Mouse (Mus musculus): ENCODE results near the gene Cpne5. TPM values are rescaled to one million over a fixed set of nuclear protein-coding genes. Genes with fewer than 3 reads are reported as not detected.

Cpne5 gene
- polyA plus RNA-seq, 1 experiment from 2014 or later = 8.2 TPM

DNA sequence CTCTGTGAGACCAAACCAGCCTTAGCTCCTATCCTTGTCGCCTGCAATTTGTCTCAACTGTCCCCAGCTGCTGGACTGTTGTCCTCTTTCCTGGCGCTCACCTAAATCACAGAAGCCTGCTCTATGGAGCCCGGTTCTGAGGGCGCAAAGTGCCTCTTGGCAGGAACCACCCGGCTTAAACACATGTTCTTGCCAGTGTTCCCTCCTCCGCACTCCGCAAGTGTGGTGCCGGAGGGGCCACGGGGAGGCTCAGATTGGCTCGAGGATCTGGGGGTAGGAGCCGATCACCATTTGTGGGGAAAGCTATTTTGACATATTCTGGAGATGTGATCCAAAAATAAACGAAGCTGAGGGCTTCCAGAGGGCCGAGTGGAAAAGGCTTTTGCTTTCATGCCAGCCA lies 9.9 kb upstream of the Cpne5 start:
- 64% methylated on average over 13 of the region's 13 CpGs for WGBS
- Histone ChIP-seq H3K9ac (replicated peaks; ENCODE audit: low read length) (no peak overlapping the region), H3K4me3 (ENCODE audit: low read length) (no peak overlapping the region), H3K27ac (ENCODE audit: low read length) (no peak overlapping the region), H3K36me3 (ENCODE audit: insufficient read depth, low read length) (peaks cover 24% of the 10 kb centered on the region), H3K4me2 (replicated peaks; ENCODE audit: low read depth, low read length) (no peak overlapping the region), H3K27me3 (ENCODE audit: insufficient read depth, low read length) (no peaks in the 10 kb centered on the region), H3K4me1 (ENCODE audit: insufficient read depth, low read length) (peaks cover 29% of the 10 kb centered on the region), H3K9me3 (ENCODE audit: low read length) (no peaks in the 10 kb centered on the region)
- no peak for ATAC-seq (ENCODE audit: low FRiP score, low TSS enrichment)

DNA sequence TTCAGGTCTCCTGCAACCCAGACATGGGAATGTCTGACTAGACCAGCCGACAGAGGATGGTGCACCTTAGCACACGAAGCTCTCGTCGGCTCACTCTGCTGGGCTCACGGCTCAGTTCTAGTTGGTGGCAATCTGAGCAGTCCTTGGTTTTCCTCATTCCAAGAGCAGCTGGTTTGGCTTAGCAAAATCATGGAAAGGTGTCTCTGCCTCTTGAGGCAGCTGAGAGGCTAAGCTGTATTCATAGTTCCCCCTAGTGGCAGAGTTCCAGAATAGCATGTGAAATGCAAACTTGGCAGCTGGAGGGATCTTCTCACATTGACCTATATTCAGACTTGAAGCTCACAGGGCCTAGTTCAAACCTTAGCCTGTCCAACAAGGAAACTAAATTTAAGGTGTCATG lies 8.6 kb upstream of the Cpne5 start:
- no peak overlapping the region for H3K4me3 ChIP-seq (ENCODE audit: low read length)
- ATAC-seq (ENCODE audit: low FRiP score, low TSS enrichment) = peak; percentile 25; the same call in 1 of the 2 replicates
- no peaks in the 10 kb centered on the region for H3K27me3 ChIP-seq (ENCODE audit: insufficient read depth, low read length)
- H3K9me3 ChIP-seq (ENCODE audit: low read length) = no peaks in the 10 kb centered on the region
- H3K4me2 ChIP-seq (replicated peaks; ENCODE audit: low read depth, low read length) = no peak overlapping the region
- no peak overlapping the region for H3K9ac ChIP-seq (replicated peaks; ENCODE audit: low read length)
- H3K36me3 ChIP-seq (ENCODE audit: insufficient read depth, low read length) = peaks cover 15% of the 10 kb centered on the region
- 16% methylated on average over 5 of the region's 5 CpGs for WGBS
- no peak overlapping the region for H3K27ac ChIP-seq (ENCODE audit: low read length)
- peaks cover 21% of the 10 kb centered on the region; the same call in 1 of the 2 replicates for H3K4me1 ChIP-seq (ENCODE audit: insufficient read depth, low read length)

DNA sequence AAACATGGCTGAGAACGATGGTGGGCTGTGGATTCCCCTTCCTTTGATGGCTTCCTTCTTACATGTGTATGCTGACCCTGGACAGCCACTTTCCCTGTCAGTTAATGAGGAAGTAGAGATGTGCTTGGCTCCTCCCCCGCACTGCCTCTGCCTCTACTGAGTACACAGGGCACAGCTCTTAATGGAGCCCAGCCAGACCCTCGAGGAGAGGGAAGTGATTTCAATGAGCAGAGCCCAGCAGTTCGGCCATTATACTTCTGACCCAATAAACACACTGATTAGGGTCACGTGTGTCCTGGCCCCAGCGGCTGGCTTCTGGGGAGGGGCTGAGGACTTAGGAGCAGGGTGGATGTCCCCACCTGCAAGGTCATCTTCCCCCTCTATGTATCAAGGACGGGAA lies 7.8 kb upstream of the Cpne5 start:
- no peak overlapping the region for H3K4me3 ChIP-seq (ENCODE audit: low read length)
- H3K4me1 ChIP-seq (ENCODE audit: insufficient read depth, low read length) = peaks cover 21% of the 10 kb centered on the region; the same call in 1 of the 2 replicates
- peaks cover 9% of the 10 kb centered on the region for H3K36me3 ChIP-seq (ENCODE audit: insufficient read depth, low read length)
- no peak overlapping the region for H3K27ac ChIP-seq (ENCODE audit: low read length)
- H3K27me3 ChIP-seq (ENCODE audit: insufficient read depth, low read length) = no peaks in the 10 kb centered on the region
- H3K9me3 ChIP-seq (ENCODE audit: low read length) = no peaks in the 10 kb centered on the region
- no peak overlapping the region for H3K9ac ChIP-seq (replicated peaks; ENCODE audit: low read length)
- H3K4me2 ChIP-seq (replicated peaks; ENCODE audit: low read depth, low read length) = no peak overlapping the region
- ATAC-seq (ENCODE audit: low FRiP score, low TSS enrichment) = no peak
- WGBS = 35% methylated on average over 7 of the region's 7 CpGs

DNA sequence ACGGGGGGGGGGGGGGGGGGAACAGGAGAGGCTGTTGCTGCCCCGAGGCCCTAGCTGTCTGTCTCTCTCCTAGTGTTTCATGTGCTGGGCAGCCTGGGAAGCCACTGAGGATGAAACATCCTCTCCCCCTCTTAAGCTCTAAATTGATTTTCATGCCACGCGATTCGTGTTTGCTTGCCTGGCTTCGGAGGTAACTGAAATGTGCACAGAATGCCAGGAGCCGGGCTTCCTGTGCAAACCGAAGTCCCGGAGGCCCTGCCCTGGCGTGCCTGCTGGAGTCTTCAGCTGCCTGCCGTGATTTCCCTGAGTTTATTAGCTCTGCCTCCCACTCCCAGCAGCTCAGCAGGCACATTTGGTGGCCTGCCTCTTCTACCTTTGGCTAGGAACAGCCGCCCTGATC lies 6.9 kb upstream of the Cpne5 start:
- no peak overlapping the region for H3K27ac ChIP-seq (ENCODE audit: low read length)
- H3K4me1 ChIP-seq (ENCODE audit: insufficient read depth, low read length) = peaks cover 21% of the 10 kb centered on the region; the same call in 1 of the 2 replicates
- no peak for ATAC-seq (ENCODE audit: low FRiP score, low TSS enrichment)
- H3K36me3 ChIP-seq (ENCODE audit: insufficient read depth, low read length) = peaks cover 2% of the 10 kb centered on the region
- H3K9me3 ChIP-seq (ENCODE audit: low read length) = no peaks in the 10 kb centered on the region
- no peak overlapping the region for H3K4me2 ChIP-seq (replicated peaks; ENCODE audit: low read depth, low read length)
- H3K27me3 ChIP-seq (ENCODE audit: insufficient read depth, low read length) = no peaks in the 10 kb centered on the region
- no peak overlapping the region for H3K4me3 ChIP-seq (ENCODE audit: low read length)
- no peak overlapping the region for H3K9ac ChIP-seq (replicated peaks; ENCODE audit: low read length)
- WGBS = 9% methylated on average over 11 of the region's 12 CpGs

DNA sequence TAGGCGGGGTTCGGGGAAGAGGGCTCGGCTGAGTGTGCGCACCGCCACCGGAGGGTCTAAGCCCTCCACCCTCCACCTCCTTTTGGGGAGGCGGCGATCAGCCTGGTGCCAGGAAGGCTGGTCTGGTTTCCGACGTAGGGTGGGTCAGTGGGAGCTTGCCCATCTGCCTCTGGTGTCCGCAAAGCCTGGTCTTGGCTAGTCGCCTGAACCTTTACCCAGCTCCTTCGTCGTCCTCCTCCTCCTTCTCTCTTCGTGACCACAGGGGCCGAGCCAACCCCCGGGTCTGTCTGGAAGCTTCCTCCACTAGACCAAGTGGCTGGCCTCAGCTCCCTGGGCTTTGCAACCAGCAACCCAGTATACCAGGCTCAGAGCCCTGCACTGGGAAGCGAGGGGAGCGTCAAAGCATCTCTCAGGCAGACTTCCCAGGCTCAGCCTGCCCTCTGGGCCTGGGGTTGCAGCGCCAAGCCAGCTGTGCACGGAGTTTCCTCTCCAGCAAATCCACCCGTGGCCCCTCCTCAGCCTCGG lies 516 bp upstream of the Cpne5 start:
- H3K27me3 ChIP-seq (ENCODE audit: insufficient read depth, low read length) = peaks cover 21% of the 10 kb centered on the region
- H3K9ac ChIP-seq (replicated peaks; ENCODE audit: low read length) = peak overlapping the region; percentile 61
- peak overlapping the region; percentile 97 for H3K4me2 ChIP-seq (replicated peaks; ENCODE audit: low read depth, low read length)
- H3K9me3 ChIP-seq (ENCODE audit: low read length) = no peaks in the 10 kb centered on the region
- ATAC-seq (ENCODE audit: low FRiP score, low TSS enrichment) = peak; percentile 21; the same call in 1 of the 2 replicates
- no peak overlapping the region for H3K27ac ChIP-seq (ENCODE audit: low read length)
- no peaks in the 10 kb centered on the region for H3K36me3 ChIP-seq (ENCODE audit: insufficient read depth, low read length)
- 3% methylated on average over 22 of the region's 23 CpGs for WGBS
- H3K4me3 ChIP-seq (ENCODE audit: low read length) = peak overlapping the region; percentile 71
- peaks cover 16% of the 10 kb centered on the region for H3K4me1 ChIP-seq (ENCODE audit: insufficient read depth, low read length)

DNA sequence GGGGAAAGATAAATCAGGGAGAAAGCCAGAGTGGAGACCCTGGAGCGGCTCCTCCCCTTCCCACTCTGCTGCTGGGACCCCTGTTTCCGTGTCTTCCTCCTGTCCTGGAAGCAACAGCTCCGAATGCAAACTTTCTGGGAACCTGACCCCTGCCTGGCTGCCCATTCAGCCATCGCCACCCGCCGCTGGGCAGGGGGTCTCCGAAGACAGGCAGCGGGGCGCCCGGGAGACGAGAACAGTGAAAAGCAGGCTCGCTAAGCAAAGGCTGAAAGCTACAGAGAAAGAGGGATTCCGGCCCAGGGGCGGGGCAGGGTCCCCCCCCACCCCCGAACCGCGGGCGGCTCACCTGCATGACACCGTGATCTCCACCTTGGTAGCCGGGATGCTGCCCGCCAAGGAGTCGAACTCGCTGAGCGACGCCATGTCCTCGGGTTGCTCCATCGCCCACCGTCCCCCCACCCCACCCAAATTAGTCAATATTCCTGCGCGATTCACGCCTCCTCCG lies 648 bp downstream of the Cpne5 start:
- Histone ChIP-seq H3K4me3 (ENCODE audit: low read length) (peak overlapping the region; percentile 71), H3K9me3 (ENCODE audit: low read length) (no peaks in the 10 kb centered on the region), H3K27ac (ENCODE audit: low read length) (no peak overlapping the region), H3K4me1 (ENCODE audit: insufficient read depth, low read length) (peaks cover 10% of the 10 kb centered on the region), H3K9ac (replicated peaks; ENCODE audit: low read length) (peak overlapping the region; percentile 61), H3K36me3 (ENCODE audit: insufficient read depth, low read length) (no peaks in the 10 kb centered on the region), H3K4me2 (replicated peaks; ENCODE audit: low read depth, low read length) (peak overlapping the region; percentile 97), H3K27me3 (ENCODE audit: insufficient read depth, low read length) (peaks cover 21% of the 10 kb centered on the region)
- WGBS = under 1% methylated on average over 32 of the region's 32 CpGs
- ATAC-seq (ENCODE audit: low FRiP score, low TSS enrichment) = no peak

DNA sequence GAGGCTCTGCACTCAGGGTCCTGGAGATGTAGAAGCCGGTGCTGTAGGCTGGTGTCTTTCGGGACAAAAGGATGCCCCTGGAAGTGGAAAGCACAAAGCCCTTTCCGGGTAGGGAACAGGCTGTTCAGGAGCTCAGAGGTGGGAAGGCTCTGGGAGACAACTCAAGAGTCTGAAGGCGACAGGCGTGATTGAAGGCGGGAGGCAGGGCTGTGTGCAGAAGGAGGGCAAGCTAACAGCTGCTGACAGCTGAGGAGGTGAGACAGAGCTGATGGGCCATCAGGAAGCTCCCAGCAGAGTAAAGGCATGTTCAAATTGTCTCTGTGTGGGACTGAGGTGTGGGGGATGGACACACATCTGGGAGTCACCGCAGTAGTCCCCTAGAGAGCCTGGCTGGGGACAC lies 1.9 kb downstream of the Cpne5 start:
- H3K4me1 ChIP-seq (ENCODE audit: insufficient read depth, low read length) = peaks cover 10% of the 10 kb centered on the region
- H3K27ac ChIP-seq (ENCODE audit: low read length) = no peak overlapping the region
- H3K36me3 ChIP-seq (ENCODE audit: insufficient read depth, low read length) = no peaks in the 10 kb centered on the region
- WGBS = 49% methylated on average over 7 of the region's 7 CpGs
- peaks cover 21% of the 10 kb centered on the region for H3K27me3 ChIP-seq (ENCODE audit: insufficient read depth, low read length)
- H3K4me2 ChIP-seq (replicated peaks; ENCODE audit: low read depth, low read length) = no peak overlapping the region
- H3K4me3 ChIP-seq (ENCODE audit: low read length) = no peak overlapping the region
- no peaks in the 10 kb centered on the region for H3K9me3 ChIP-seq (ENCODE audit: low read length)
- no peak overlapping the region for H3K9ac ChIP-seq (replicated peaks; ENCODE audit: low read length)
- ATAC-seq (ENCODE audit: low FRiP score, low TSS enrichment) = no peak

DNA sequence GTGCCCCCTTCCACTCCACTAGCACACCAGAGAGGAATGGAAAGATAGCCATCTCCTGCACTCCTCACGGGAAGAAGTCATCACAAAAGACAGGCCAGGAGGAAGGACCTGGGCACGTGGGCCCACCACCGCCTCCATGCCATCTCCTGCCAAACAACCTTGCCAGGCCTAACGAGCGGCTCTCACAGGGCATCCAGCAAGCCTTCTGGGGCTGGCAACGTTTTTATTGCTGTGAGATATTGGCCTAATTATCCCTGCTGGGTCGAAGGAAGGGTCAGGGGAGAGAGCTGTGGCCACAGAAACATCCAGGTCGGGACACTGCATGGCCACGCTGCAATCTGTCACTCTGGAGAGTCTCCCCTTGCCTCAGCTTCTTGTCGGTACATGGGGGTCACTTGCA lies 6.9 kb downstream of the Cpne5 start:
- H3K27ac ChIP-seq (ENCODE audit: low read length) = no peak overlapping the region
- H3K4me3 ChIP-seq (ENCODE audit: low read length) = no peak overlapping the region
- no peaks in the 10 kb centered on the region for H3K9me3 ChIP-seq (ENCODE audit: low read length)
- H3K36me3 ChIP-seq (ENCODE audit: insufficient read depth, low read length) = no peaks in the 10 kb centered on the region
- ATAC-seq (ENCODE audit: low FRiP score, low TSS enrichment) = no peak
- H3K27me3 ChIP-seq (ENCODE audit: insufficient read depth, low read length) = peaks cover 11% of the 10 kb centered on the region; the same call in 1 of the 2 replicates
- H3K9ac ChIP-seq (replicated peaks; ENCODE audit: low read length) = no peak overlapping the region
- 62% methylated on average over 10 of the region's 10 CpGs for WGBS
- no peaks in the 10 kb centered on the region for H3K4me1 ChIP-seq (ENCODE audit: insufficient read depth, low read length)
- no peak overlapping the region for H3K4me2 ChIP-seq (replicated peaks; ENCODE audit: low read depth, low read length)

DNA sequence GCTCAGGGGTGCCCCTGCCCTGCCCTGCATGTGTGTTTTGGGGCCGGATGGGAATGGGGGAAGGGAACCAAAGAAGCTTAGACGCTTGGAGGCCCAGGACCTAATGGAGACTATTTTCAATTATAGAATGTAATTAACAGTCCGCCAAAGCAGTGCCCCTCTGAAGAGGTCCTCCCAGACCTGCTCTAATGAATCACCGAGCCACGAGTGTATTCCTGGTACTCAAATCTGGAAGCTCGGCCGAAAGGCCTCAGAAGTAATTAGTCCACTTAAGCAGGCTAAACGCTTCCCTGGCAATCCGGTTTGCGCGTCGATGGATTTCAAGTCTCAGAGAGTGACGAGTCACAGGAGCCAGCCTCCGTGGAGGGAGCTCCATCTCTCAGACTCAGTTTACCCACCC lies 17.3 kb downstream of the Cpne5 start:
- Histone ChIP-seq H3K27ac (ENCODE audit: low read length) (no peak overlapping the region), H3K4me3 (ENCODE audit: low read length) (no peak overlapping the region), H3K27me3 (ENCODE audit: insufficient read depth, low read length) (no peaks in the 10 kb centered on the region), H3K9ac (replicated peaks; ENCODE audit: low read length) (no peak overlapping the region), H3K9me3 (ENCODE audit: low read length) (no peaks in the 10 kb centered on the region), H3K4me1 (ENCODE audit: insufficient read depth, low read length) (0 out of 2 replicates have a peak, but pooled peaks cover 5% of the 10 kb centered on the region), H3K4me2 (replicated peaks; ENCODE audit: low read depth, low read length) (no peak overlapping the region), H3K36me3 (ENCODE audit: insufficient read depth, low read length) (no peaks in the 10 kb centered on the region)
- WGBS = 59% methylated on average over 14 of the region's 14 CpGs
- no peak for ATAC-seq (ENCODE audit: low FRiP score, low TSS enrichment)

DNA sequence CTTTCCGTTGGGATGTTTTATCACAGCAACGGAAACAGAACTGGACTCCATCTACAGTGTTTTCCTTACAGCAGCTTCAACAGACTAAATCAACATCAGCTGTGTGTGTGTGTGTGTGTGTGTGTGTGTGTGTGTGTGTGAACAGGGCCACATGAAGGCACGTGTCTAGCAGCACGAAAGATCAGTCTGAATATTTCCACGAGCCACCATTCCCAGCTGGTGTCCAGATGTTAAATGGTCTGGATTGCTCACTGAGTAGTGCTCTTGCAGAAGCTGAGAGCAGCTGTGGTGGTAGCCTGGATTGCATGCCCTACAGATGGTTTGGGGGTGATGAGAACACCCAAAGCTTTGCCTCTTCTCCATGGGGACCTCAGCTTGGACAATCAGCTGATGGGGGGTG lies 19.9 kb downstream of the Cpne5 start:
- Histone ChIP-seq H3K36me3 (ENCODE audit: insufficient read depth, low read length) (no peaks in the 10 kb centered on the region), H3K9ac (replicated peaks; ENCODE audit: low read length) (no peak overlapping the region), H3K27ac (ENCODE audit: low read length) (no peak overlapping the region), H3K4me3 (ENCODE audit: low read length) (no peak overlapping the region), H3K27me3 (ENCODE audit: insufficient read depth, low read length) (no peaks in the 10 kb centered on the region), H3K4me1 (ENCODE audit: insufficient read depth, low read length) (peaks cover 12% of the 10 kb centered on the region; the same call in 1 of the 2 replicates), H3K4me2 (replicated peaks; ENCODE audit: low read depth, low read length) (no peak overlapping the region), H3K9me3 (ENCODE audit: low read length) (no peaks in the 10 kb centered on the region)
- 60% methylated on average over 5 of the region's 5 CpGs for WGBS
- no peak for ATAC-seq (ENCODE audit: low FRiP score, low TSS enrichment)
